Mouse (Mus musculus): Measurements from ENCODE around the gene Gm28041. TPM values are rescaled to one million over a fixed set of nuclear protein-coding genes. Genes with fewer than 3 reads are reported as not detected.
A peak's percentile ranks its signal among the peaks of the same experiment; 100 is the strongest.
"Not testable (repeated sequence)": the region's sequence is repeated elsewhere in the genome, so short reads cannot be mapped to it uniquely, and the experiment has no call there.

The Gm28041 gene
- polyA plus RNA-seq (2015; fragmentation: Nextera tagmentation; extraction: Ambion mirVana) = 0.39 TPM in 1 of 2 replicates, not detected in the other

- ATAC-seq (ENCODE audit: insufficient number of reproducible peaks, insufficient read depth, low FRiP score, low TSS enrichment, low read depth) = peak; percentile 81
- H3K4me3 ChIP-seq = peak within 1 kb of the TSS; percentile 50
- H3K9me3 ChIP-seq, H3K4me1 ChIP-seq, H3K27me3 ChIP-seq, H3K27ac ChIP-seq, H3K36me3 ChIP-seq: not testable (repeated sequence)
- peak within 1 kb of the TSS; percentile 64 for H3K9ac ChIP-seq
- 19% methylated on average over 15 of the region's 15 CpGs for WGBS
- H3K4me2 ChIP-seq = peak within 1 kb of the TSS; percentile 62
Observed at GRCm38 (mm10) chr13:67375050-67375911, at the start of gene Gm28041, which contains the start of gene Zfp456. TSS of gene Gm28041 (minus strand) at chr13:67375733. TSS of gene Zfp456 (minus strand) at chr13:67375810.

GRCm38 (mm10) chr13:67422532-67422931 is 47.0 kb upstream of the Gm28041 start:
- not testable (repeated sequence) for H3K27me3 ChIP-seq; ATAC-seq (ENCODE audit: insufficient number of reproducible peaks, insufficient read depth, low FRiP score, low TSS enrichment, low read depth); H3K9ac ChIP-seq; H3K36me3 ChIP-seq; H3K27ac ChIP-seq; H3K9me3 ChIP-seq; H3K4me3 ChIP-seq; H3K4me1 ChIP-seq; H3K4me2 ChIP-seq
- WGBS = 89% methylated on average over 2 of the region's 2 CpGs

GRCm38 (mm10) chr13:67421207-67421857 is 45.8 kb upstream of the Gm28041 start, which contains the start of gene Zfp459:
TSS of gene Zfp459 (minus strand) at chr13:67421418.
- no peaks in the 10 kb centered on the region for H3K36me3 ChIP-seq
- peak; percentile 74; the same call in 1 of the 2 replicates for ATAC-seq (ENCODE audit: insufficient number of reproducible peaks, insufficient read depth, low FRiP score, low TSS enrichment, low read depth)
- no peaks in the 10 kb centered on the region for H3K9me3 ChIP-seq
- peak within 1 kb of the TSS; percentile 86 for H3K4me2 ChIP-seq
- H3K27ac ChIP-seq = no peak within 1 kb of the TSS; the same call in 1 of the 2 replicates
- peaks cover 9% of the 10 kb centered on the region for H3K4me1 ChIP-seq
- H3K9ac ChIP-seq = peak within 1 kb of the TSS; percentile 72
- WGBS = 2% methylated on average over 22 of the region's 22 CpGs
- no peaks in the 10 kb centered on the region for H3K27me3 ChIP-seq
- peak within 1 kb of the TSS; percentile 63 for H3K4me3 ChIP-seq

GRCm38 (mm10) chr13:67420558-67421206 is 45.1 kb upstream of the Gm28041 start:
- ATAC-seq (ENCODE audit: insufficient number of reproducible peaks, insufficient read depth, low FRiP score, low TSS enrichment, low read depth) = no peak
- Histone ChIP-seq H3K9ac (peak overlapping the region; percentile 72), H3K27me3 (no peaks in the 10 kb centered on the region), H3K4me1 (peaks cover 9% of the 10 kb centered on the region), H3K36me3 (no peaks in the 10 kb centered on the region), H3K27ac (no peak overlapping the region), H3K9me3 (no peaks in the 10 kb centered on the region), H3K4me3 (peak overlapping the region; percentile 63), H3K4me2 (peak overlapping the region; percentile 86)
- 29% methylated on average over 11 of the region's 11 CpGs for WGBS

- Histone ChIP-seq H3K4me1 (peaks cover 5% of the 10 kb centered on the region), H3K27me3 (no peaks in the 10 kb centered on the region), H3K27ac (no peak overlapping the region), H3K9ac (no peak overlapping the region), H3K4me2 (no peak overlapping the region), H3K9me3 (no peaks in the 10 kb centered on the region), H3K4me3 (no peak overlapping the region), H3K36me3 (no peaks in the 10 kb centered on the region)
- 83% methylated on average over 3 of the region's 3 CpGs for WGBS
- ATAC-seq (ENCODE audit: insufficient number of reproducible peaks, insufficient read depth, low FRiP score, low TSS enrichment, low read depth) = no peak
Observed at GRCm38 (mm10) chr13:67416811-67417210, 41.3 kb upstream of the Gm28041 start.

GRCm38 (mm10) chr13:67415759-67416158 is 40.2 kb upstream of the Gm28041 start:
- no peak overlapping the region for H3K27ac ChIP-seq
- H3K4me3 ChIP-seq = no peak overlapping the region
- H3K4me1 ChIP-seq = peaks cover 3% of the 10 kb centered on the region
- H3K9ac ChIP-seq = no peak overlapping the region
- no peaks in the 10 kb centered on the region for H3K9me3 ChIP-seq
- no peak for ATAC-seq (ENCODE audit: insufficient number of reproducible peaks, insufficient read depth, low FRiP score, low TSS enrichment, low read depth)
- no peaks in the 10 kb centered on the region for H3K27me3 ChIP-seq
- H3K4me2 ChIP-seq = no peak overlapping the region
- no peaks in the 10 kb centered on the region for H3K36me3 ChIP-seq
- WGBS = 89% methylated on average over 6 of the region's 6 CpGs

GRCm38 (mm10) chr13:67413634-67414033 is 38.1 kb upstream of the Gm28041 start:
- 70% methylated on average over 3 of the region's 3 CpGs for WGBS
- H3K4me2 ChIP-seq; H3K27me3 ChIP-seq; H3K9me3 ChIP-seq; H3K4me1 ChIP-seq; H3K36me3 ChIP-seq; H3K4me3 ChIP-seq; ATAC-seq (ENCODE audit: insufficient number of reproducible peaks, insufficient read depth, low FRiP score, low TSS enrichment, low read depth); H3K9ac ChIP-seq; H3K27ac ChIP-seq: not testable (repeated sequence)

GRCm38 (mm10) chr13:67399183-67399903 is 23.8 kb upstream of the Gm28041 start, which contains the start of gene Zfp429:
TSS of gene Zfp429 (minus strand) at chr13:67399819.
- H3K4me1 ChIP-seq, H3K27me3 ChIP-seq, H3K27ac ChIP-seq, H3K36me3 ChIP-seq, H3K9me3 ChIP-seq: not testable (repeated sequence)
- WGBS = 3% methylated on average over 14 of the region's 16 CpGs
- ATAC-seq (ENCODE audit: insufficient number of reproducible peaks, insufficient read depth, low FRiP score, low TSS enrichment, low read depth) = peak; percentile 88
- Histone ChIP-seq H3K4me2 (peak within 1 kb of the TSS; percentile 58), H3K4me3 (peak within 1 kb of the TSS; percentile 66), H3K9ac (peak within 1 kb of the TSS; percentile 72)

- 80% methylated on average over 3 of the region's 3 CpGs for WGBS
- H3K9me3 ChIP-seq; H3K4me2 ChIP-seq; H3K9ac ChIP-seq; H3K4me3 ChIP-seq; ATAC-seq (ENCODE audit: insufficient number of reproducible peaks, insufficient read depth, low FRiP score, low TSS enrichment, low read depth); H3K27ac ChIP-seq; H3K36me3 ChIP-seq; H3K27me3 ChIP-seq; H3K4me1 ChIP-seq: not testable (repeated sequence)
Observed at GRCm38 (mm10) chr13:67376255-67376654, 722 bp upstream of the Gm28041 start.

- 1% methylated on average over 15 of the region's 15 CpGs for WGBS
- Histone ChIP-seq H3K9me3 (no peaks in the 10 kb centered on the region), H3K9ac (peak within 1 kb of the TSS; percentile 78), H3K27ac (peak within 1 kb of the TSS; percentile 65; the same call in 1 of the 2 replicates), H3K36me3 (no peaks in the 10 kb centered on the region), H3K4me1 (peaks cover 4% of the 10 kb centered on the region; the same call in 1 of the 2 replicates), H3K4me3 (peak within 1 kb of the TSS; percentile 76), H3K27me3 (no peaks in the 10 kb centered on the region), H3K4me2 (peak within 1 kb of the TSS; percentile 77)
- ATAC-seq (ENCODE audit: insufficient number of reproducible peaks, insufficient read depth, low FRiP score, low TSS enrichment, low read depth) = peak; percentile 78
Observed at GRCm38 (mm10) chr13:67360131-67360744, 15.3 kb downstream of the Gm28041 start, which contains the start of the genes Gm28044 and Zfp953. TSS of gene Gm28044 (minus strand) at chr13:67360536. TSS of gene Zfp953 (minus strand) at chr13:67360605.
